Mouse (Mus musculus) left cerebral cortex, postnatal 4 days (tissue): ENCODE data around the gene Acbd4. TPM values are rescaled to one million over a fixed set of nuclear protein-coding genes. Genes with fewer than 3 reads are reported as not detected.

ENCODE experiments used
- DNase-seq: peaks from one replicate; pipeline ENCODE4 v3.0.0-alpha.2; 2022
- intact Hi-C: fragments of 180-260 bp; cut with DNase I; formaldehyde crosslinking; loops from one replicate; pipeline ENCODE4 v1.15.1; 2025
- total RNA-seq, 2 experiments: library from RNA; stranded (reverse); gene quantifications; 2 replicates each; pipeline ENCODE4 v1.2.3; 2021

The Acbd4 gene
- 10 to 100 TPM; 31.7 to 41.3 TPM for total RNA-seq

DNA sequence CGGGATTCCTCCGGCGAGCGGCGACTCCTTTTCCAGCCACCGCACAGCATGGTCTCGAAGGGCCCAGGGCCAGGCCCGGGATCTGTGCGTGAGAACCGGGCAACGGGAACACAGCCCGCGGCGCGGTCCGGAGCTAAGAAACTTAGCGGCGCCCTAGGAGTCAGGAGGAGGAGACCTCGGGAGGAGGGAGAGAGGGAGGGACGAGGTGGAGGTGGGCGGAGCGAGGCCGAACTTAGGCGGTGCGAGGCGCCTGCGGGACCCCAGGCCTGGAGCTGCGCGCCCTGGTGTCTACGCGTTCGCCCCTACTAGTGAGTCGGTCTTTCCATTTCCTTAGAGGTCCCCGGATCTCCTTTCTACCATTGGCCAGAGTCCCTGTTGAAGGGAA is at the start of gene Acbd4, which contains the start of gene Plcd3:
Acbd4 (plus strand) TSS at position 202 of the 385 bp plus-strand sequence.
Plcd3 (minus strand) TSS at position 178 of the 385 bp plus-strand sequence.
- DNase-seq, result peak; percentile 54
- intact Hi-C loops, result no loop called here

DNA sequence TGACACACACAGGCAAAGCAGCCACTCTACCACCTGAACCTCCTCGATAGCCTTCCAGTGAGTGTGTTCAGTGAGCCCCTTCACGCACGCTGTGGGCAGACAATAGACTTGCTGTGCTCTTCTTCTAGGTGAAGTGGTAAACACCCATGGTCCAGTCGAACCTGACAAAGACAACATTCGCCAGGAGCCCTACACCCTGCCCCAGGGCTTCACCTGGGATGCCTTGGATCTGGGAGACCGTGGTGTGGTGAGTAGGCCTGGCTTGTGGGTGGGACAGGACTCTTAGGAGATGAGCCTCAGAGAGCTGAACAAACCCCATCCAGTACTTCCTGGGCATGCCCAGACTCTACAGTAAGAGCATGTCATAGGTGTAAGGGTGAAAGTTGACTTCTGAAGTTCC is 49.4 kb upstream of the Acbd4 start:
- intact Hi-C loops, result loop anchor here (10.0 kb wide), 1 partner anchor 147 kb away; the partner anchor contains the start of gene Gfap
- no peak for DNase-seq

DNA sequence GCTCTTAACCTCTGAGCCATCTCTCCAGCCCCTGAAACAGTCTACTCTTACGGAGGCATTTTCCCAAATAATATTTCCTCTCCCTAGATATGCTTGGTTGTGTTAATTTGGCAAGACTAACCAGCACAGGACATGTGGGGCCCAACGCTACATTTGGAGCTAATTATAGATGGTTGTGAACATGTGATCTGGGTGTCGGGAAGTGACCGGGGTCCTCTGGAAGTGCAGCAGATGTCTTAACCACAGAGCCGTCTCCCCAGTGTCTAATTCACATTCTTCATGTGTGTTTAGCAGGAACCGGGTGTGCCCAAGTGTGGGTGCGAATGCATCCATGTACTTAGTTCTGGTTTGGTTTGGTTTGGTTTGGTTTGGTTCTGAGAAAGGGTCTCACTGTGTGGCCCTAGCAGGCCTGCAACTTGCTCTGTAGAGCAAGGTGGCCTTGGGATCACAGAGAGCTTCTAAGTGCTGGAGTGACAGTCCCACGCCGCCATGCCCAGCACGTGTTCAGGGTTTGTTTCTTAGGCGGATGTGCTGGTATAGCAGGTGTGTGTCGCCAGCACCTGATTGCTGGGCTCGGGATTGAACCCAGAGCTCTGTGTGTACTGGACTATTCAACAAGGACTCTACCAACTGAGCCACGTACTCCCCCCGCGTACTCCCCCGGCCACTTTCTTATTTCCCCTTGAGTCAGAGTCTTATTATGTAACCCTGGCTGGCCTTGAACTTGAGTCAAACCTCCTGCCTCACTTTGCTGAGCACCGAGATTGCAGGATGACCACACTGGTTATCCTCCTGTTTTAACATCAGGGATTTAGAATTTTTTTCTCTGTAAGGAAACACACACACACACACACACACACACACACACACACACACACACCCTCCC is 48.0 kb upstream of the Acbd4 start:
- no peak for DNase-seq
- intact Hi-C loops, result loop anchor here (10.0 kb wide), 1 partner anchor 149 kb away; the partner anchor contains the start of gene Gfap

DNA sequence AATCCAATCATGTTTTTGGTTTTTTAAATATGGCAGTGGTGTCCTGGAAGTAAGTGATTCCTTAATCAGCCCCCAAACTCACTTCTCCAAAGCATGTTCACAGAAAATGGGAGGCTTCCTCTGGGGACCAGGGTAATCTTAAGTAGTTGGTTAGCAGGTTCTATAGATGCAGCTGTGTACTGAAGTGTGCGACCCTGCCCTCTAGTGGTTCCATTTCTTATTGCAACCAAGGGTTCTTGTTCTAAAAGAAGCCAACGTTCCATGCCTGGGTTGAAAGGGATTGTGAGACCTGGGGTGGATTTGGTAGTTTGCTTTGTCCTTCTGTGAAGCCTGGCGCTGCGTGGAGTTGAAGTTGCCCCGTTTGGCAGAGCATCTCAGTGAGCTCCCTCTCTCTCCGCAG is 46.7 kb upstream of the Acbd4 start:
- intact Hi-C loops, result loop anchor here (10.0 kb wide), 1 partner anchor 150 kb away; the partner anchor contains the start of gene Gfap
- peak; percentile 71 for DNase-seq

DNA sequence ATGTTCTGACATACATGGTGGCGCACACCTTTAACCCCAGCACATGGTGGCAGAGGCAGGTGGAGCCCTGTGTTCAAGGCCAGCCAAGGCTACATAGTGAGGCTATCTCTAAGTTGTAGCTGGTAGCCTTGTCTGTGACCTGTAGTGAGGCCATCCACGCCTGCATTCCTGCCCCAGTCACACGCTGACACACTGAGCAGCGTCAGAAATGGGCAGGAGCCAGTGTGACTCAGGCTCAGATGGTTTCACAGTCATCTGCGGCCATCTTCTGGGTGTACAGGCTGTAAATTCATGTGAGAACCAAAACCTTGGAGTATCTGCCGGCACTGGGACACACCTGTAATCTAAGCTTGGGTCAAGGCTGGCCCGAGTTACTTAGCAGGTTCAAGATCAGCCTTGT is 44.8 kb upstream of the Acbd4 start:
- intact Hi-C loops, result loop anchor here (10.0 kb wide), 1 partner anchor 152 kb away; the partner anchor contains the start of gene Gfap
- no peak for DNase-seq

DNA sequence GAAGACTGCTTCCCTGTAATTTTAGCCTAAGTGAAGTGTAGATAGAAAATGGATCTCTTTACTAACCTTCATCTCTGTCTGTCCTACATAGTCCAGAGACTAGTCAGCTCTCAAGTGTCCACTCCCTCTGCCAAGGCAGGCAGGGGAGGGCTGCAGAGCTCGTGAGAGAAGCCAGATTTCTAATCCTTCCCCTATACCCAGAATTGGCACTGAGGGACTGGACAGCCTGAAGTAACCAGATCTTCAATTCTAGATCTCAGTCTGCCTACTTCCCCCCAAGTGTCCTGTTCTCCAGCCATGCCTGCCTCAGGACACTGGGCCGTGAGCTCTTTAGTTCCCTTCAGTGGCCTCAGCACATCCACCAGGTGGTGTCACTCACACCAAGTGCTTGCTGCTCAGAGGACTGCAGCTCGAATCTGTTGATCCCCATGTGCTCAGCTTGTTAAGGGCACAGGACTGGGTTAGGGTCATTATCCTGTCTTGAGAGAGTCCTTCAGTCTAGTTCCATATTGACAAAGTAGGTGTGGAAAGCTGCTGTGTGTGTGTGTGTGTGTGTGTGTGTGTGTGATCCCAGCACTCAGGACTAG is 42.9 kb upstream of the Acbd4 start:
- intact Hi-C loops, result loop anchor here (10.0 kb wide), 1 partner anchor 154 kb away; the partner anchor contains the start of gene Gfap

DNA sequence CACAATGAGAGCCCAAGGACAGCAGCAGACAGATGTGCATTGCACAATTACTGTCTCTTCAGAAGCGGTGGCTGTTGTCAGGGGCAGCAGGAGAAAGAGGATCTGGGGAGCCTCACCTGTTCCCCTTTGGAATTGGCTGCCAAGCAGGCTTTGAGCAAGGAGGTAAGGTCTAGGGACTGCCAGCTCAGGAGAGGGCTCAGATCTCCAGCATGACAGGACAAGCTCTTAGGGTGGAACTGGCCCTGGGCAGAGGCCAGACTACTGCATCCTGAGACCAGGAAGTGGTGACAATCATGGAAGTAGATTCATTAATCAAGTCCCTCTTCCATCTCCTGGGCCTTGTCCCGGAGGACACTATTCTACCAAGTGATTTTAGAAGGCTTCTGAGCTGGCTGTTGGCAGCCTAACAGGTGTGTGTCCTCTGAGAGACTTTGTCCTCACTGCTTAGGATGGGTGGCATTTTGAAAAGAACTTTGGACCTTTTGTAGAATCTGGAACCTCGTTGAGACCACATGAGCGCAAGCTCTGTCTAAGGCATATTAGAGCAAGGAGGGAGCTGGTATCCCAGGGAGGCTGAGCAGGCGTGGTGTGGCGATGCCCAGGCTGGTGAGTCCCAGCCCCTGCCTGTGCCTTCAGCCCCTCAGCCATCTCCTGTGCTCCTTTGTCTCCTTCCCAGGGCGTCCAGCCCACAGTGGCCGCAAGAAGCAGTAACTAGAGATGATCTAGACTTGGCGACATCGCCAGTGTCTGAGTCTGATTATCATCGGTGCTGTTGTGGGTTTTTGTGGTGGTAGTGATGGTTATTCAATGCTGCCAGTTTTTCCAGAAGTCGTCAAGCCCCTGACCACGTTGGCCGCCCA is 35.1 kb upstream of the Acbd4 start:
- no peak for DNase-seq
- intact Hi-C loops, result no loop called here

More for the DNA sequence above, 42.9 kb upstream of the Acbd4 start:
- no peak for DNase-seq

DNA sequence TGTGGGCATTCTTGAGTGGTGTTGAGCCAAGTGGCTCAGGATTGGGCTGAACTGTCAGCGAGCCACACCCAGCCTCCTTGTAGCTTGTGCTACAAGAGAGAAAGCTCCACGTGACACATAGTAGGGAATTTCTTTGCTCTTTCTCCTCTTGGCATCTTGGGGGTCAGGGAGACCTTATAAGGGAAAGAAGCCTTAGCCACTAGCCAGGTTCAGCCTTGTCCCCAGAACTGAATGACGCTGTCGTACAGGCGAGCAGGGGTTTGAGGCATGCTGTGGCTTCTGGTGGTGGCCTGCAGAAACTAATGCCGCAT is 34.5 kb upstream of the Acbd4 start:
- intact Hi-C loops, result no loop called here
- DNase-seq, result no peak

DNA sequence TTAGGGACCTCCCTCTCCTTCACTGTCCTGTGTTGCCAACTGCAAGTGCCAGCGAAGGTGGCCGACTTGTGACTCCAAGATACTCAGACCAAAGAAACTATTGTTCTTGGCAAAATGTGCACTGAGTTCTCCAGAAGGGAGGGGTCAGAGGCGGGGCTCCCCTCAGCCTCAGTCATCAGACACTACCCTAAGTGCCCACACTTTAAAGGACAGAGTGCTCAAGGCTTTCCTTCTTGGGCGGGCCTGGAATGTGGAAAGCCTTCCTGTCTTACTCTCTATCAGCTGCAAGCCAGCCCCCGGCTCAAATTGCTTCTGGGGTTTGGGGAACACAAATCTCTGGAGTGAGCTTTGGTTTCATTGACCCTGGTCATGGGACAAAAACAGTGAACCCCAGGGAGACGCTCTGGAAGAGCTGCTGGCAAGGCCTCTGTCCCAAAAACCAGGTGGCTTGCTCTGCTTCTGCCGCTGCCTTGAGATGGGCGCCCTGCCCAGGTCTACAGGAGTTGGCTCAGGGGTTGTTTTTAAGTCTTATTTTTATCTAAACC is 34.0 kb upstream of the Acbd4 start:
- intact Hi-C loops, result no loop called here
- DNase-seq, result no peak

DNA sequence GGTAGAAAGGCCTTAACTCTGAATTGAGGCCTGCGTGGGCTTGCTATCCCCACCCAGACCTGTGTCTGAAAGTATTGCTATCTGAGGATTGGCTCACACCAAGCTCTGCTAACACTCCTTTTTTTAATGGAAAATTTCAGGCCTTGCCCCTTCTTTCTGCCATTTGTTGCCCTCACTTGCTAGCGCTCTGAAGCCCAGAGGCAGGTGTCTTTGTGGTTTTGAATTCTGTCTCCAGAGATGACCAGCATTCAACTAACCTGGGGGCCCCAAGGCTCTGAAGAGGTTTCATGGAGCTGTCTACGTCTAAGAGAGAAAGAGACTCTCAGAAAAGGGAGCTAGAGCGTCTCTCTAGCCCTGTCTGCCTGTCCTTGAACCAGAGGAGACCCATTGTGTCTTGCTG is 33.2 kb upstream of the Acbd4 start:
- DNase-seq, result no peak
- intact Hi-C loops, result no loop called here

DNA sequence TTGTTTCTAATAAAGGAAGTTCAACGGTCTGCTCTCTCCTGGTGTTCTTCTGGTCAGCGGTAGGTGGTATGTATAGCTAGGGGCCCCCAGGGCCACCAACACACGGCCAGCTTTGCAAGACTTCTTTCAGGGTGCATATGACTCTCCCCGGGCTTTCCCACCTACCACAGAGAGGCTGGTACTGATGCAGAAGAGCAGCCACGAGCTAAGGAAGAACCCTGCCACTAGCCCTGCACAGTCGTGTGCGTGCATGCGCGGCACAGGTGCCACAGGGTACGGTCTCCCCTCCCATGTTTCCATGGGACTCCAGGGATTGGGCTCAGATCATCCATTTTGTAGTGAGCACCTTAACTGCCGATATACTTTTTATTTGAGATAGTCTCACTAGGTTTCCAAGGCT is 32.6 kb upstream of the Acbd4 start:
- intact Hi-C loops, result no loop called here
- no peak for DNase-seq

DNA sequence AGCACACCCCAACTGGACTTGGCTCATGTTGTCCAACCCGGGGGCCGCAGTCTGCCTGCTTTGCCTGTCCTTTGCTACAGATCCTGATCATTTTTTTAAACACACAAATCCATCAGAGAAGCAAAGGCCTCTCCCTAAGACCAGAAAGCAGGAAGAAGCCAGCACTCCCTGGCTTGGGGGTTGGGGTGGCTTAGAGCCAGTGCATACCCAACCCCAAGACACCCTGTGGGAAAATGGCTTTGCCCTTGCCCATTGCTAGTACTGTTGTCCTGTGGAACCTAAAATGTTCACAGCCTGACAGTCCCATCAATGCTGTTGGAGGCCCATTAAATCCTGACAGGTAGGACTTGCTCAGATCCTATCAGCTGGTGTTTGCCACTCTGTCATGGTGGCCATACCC is 31.8 kb upstream of the Acbd4 start:
- DNase-seq, result no peak
- intact Hi-C loops, result no loop called here

DNA sequence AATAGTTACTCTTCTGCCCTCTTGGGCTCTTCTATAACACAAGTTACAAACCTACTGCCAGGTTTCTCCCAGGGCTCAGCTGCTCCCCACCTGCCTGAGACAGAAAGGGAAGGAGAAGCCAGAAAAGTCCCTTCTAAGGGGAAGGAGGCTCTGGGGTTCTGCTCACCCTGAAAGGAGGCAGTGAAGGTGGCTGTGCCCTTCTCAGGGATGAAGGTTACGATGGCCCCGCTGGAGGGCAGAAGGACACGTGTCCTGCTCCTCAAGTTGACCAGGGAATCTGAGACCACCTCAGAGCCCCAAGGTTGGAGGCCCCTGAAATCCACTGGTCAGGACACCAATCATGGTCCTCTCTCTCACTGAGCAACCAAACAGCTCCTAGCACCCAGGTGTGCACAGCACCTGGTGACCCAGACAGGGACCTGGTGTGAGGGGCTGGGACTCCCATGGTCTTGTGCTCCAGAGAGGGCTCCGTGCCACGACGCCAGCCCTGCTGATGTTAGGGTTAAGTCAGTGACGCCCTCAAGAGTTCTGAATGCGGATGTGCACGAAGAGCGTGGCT is 31.1 kb upstream of the Acbd4 start:
- DNase-seq, result no peak
- intact Hi-C loops, result no loop called here

DNA sequence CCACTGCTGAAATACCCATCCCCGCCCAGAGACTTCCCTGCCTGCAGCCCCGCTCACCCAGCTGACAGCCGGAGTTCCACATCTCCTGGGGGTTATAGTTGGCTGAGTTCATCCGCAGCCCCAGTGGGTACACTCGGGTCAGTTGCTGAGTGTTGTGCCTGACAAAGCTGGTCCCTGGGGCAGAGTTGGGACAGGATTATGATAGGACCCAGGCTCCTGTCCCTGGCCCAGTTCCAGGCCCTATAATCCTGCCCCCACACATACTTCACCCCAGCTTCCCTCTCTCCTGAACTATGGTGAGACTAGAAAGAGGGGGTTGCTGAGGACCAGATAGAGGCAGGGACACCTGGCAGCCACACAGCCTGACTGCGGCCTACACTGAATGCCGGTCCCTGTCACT is 27.8 kb upstream of the Acbd4 start:
- DNase-seq, result no peak
- intact Hi-C loops, result no loop called here

DNA sequence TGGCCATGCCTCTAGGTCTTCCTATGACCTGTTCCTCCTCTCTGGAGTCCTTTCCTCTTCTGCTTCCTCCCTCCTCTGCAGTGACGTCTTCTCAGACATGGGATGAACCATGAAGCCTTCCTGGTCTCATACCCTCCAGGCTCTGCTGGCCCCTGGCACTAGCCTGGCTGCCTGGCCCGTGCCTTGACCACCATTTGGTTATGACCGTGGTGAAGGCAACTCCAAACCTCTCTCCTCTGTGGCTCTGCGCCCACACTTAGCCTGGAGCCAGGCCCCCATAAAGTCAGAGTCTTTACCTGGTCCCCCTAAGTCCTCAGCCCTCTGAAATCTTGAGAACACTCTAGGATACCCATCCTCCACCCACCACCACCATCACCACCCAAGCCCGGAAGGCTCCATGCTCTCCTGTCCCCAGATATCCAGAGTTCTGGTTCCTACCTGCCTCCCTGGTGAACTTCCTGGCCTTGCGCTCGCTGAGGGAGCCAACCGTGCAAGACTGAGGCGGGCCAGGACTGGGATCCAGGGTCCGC is 27.3 kb upstream of the Acbd4 start:
- intact Hi-C loops, result no loop called here
- no peak for DNase-seq

DNA sequence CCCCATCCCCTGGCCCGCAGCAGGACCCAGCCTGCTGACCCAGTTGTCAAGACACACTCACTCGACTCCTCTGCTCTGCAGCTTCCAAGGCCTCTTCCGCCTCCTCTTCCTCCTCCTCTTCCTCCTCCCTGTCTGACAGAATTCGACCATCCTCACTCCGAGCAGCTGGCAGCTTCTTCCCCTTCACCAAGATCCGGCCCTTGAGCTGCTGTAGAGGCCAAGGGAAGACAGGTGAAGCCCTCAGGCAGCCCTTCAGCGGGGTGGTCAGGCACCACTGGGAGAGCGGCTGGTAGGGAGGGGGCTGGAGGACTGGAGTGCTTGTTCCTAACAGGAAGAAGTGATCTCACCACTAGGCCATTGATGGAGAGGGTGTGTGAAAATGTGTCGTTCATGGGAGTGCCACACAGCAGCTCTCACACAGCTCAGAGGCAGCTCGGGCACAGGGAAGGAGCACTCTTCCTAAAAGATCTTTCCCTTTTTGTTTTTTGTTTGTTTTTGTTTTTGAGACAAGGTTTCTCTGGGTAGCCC is 26.6 kb upstream of the Acbd4 start:
- intact Hi-C loops, result no loop called here
- DNase-seq, result no peak

DNA sequence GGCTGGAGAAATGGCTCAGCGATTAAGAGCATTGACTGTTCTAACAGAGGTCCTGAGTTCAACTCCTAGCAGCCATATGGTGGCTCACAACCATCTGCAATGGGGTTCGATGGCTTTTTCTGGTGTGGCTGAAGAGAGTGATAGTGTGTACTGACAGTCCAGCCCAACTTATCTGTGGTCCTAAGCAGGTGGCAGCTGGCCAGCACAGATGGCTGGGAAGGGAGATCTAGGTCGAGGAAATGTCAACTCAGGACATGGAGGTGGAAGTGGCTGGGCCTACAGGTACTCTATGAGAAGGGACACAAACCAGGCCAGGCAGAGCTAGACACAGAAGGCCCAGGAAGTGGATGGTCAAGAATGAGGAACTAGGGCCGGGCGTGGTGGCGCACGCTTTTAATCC is 25.5 kb upstream of the Acbd4 start:
- DNase-seq, result peak; percentile 36
- intact Hi-C loops, result no loop called here

DNA sequence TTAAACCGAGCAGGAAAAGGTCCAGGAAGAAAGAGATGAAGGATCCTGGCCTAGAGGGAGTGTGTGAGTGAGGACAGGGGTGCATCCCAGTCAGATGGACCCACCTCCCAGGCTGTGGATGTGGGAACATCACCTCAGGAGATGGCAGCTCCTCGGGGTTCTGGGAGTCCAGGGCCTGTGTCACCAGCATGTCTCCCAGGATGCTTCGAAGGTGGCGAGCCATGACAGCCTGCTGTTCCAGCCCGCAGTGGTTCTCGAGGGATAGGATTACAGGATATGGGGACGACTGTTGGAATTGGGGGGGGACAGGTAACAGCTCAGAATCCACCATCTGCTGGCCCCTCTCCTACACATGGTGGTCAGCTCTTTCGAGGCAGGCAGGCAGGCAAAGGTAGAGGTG is 24.9 kb upstream of the Acbd4 start:
- no peak for DNase-seq
- intact Hi-C loops, result no loop called here

DNA sequence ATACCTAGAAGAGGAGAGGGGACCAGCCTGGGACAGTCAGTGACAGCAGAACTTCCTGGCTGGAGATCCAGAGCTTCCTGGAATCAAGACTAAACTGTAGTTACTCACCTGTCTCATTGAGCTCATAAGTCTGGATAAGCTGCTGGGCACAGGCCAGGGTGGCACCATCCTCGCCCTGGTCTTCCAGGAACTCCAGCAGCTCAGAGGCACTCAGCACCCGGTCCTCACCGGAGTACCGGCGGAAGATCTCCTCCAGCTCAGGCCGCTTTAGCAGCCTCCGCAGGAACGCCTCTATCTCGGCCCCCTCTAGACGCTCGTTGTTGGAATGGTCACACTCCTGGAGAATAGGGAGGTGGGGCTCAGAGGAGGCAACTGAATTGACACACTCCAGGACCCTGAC is 23.4 kb upstream of the Acbd4 start:
- intact Hi-C loops, result no loop called here
- DNase-seq, result no peak
